Mouse (Mus musculus) testis, adult 2 months (tissue): ENCODE data around the gene Sh2d4b.

Experiments used
- CTCF ChIP-seq: fragments of 200-500 bp; IDR thresholded peaks from 2 replicates; pipeline ENCODE4 v1.5.1; 2012; ENCODE audit warnings: low read depth, mild to moderate bottlenecking, inconsistent platforms, low read length, moderate library complexity; ENCODE audit not compliant: control insufficient read depth, insufficient read depth, insufficient replicate concordance
- POLR2A ChIP-seq: fragments of 200-500 bp; IDR thresholded peaks from 2 replicates; pipeline ENCODE4 v1.6.1; 2012; ENCODE audit warnings: low read depth, mild to moderate bottlenecking, inconsistent platforms, low read length, moderate library complexity; ENCODE audit not compliant: control insufficient read depth

DNA sequence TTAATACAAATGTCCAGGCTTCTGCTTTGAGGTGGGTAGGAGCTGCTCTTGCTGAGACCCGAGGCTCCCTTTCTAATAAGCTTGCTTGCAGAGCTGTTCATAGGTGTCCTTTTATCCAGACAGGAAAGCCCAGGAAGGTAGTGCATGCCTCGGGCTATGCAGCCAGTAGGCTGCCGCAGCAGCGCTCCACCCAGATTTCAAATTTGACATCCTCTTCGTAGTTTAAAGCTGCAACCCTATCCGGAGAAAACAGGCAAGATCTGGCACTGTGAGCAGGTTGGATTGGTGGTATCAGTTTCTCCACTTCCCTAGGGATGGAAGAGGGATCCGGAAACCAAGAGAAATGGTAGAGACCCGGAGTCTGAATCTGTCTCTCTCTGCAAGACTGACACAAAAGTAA, 818 bp upstream of the Sh2d4b start:
- TF ChIP-seq CTCF (no peak), POLR2A (no peak)
